Mouse (Mus musculus) spleen, postnatal 10 days (tissue): ENCODE measurements at regions not wholly inside any gene's neighbourhood (a gene's known extent, or its start where the extent isn't known, plus 50 kb on each side); places are given as distances from the start of the nearest gene placed in this dataset.

Experiments
- DNase-seq, 2 experiments: peaks; one replicate each; pipeline ENCODE4 v3.0.0; 2021 to 2022; ENCODE audit warnings: low spot score in 2 of 2

DNA sequence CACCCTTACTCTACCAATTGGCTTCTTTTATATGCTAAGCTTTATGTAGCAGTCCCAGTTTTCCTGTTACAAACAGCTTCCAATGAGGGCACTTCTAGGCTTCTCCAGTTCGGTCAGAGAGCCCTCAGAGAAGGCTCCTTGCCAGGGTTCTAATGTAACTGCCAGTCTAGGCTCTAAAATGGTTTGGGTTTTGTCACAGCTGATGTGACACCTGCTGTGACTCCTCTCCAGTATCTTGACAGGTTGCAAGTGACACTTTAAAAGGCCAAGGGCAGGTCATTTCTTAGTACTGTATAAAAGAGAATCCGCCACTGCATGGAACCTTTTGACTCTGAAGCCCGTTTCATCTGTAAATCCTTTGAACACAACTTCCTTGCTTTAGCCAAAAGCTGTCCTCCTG is 54.0 kb upstream of the Nedd9 start:
- no peak for DNase-seq

- DNase-seq: peak in 1 of 2 experiments; percentile 44
Observed at GRCm38 (mm10) chr13:41546063-41546462, 58.9 kb upstream of the Nedd9 start.

- peak in 1 of 2 experiments; percentile 20 for DNase-seq
Observed at GRCm38 (mm10) chr13:41546531-41546930, 59.2 kb upstream of the Tmem170b start.

- no peak for DNase-seq
Observed at GRCm38 (mm10) chr13:41549283-41549682, 56.4 kb upstream of the Tmem170b start.

DNA sequence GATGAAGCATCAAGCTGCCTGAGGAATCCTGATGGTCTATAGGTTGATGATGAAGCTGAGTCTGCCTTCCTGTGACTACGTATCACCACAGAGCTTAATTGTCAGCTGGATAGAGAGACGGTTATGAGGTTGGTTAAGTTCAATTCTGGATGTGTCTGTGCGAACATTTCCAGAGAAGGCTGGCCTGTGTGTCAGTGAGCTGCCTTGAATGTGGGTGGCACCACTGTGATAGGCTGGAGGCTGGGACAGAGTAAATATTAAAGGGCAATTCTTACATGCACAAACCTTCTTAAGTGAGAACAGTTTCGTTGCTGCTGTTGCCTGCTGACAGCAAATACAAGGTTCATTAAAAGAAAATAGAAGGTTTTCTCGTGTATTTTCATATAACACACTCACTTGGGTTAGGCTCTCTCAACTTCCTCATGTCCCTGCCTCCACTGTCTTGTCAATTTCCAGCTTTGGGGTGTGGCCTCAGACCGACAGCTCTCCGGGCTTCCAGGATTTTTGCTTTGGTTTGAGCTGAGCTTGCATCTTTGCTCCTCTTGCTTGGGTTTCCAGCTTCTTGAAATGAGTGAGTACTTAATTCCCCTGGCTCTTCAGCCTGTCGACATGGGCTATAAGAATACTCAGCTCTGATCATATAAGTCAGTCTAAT is 55.3 kb upstream of the Tmem170b start:
- no peak for DNase-seq

DNA sequence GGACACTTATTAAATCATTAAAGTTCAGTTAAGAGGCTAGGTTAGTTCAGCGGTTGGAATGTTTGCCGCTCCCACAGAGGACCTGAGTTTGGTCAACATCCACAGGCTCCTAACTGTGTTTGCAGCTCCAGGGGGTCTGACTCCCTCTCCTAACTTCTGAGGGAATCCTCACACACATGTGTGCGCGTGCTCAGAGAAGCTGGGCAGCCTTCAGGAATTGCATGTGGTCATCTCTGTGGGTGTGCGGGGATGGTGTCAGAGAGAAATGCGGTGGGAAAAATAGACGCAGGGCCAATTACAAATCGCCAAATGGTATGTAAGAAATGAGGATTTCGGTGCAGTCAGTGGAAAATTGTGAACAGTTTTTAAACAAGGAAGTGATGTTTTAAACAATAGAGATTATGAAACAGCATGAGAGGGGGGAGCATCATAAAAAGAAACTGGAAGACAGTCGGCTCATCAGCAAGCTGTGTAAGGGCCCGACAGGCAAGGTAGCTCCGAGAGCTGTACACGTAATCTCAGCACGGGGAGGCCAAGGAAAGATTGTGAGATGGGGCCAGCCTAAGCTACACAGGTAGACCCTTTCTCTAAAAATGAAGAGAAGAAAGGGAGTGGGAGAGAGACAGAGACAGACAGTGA is 53.9 kb upstream of the Tmem170b start:
- no peak for DNase-seq

- no peak for DNase-seq
Observed at GRCm38 (mm10) chr13:41554401-41554800, 51.3 kb upstream of the Tmem170b start.
